Mouse (Mus musculus): Measurements from ENCODE around the gene Rrp1. TPM values are rescaled to one million over a fixed set of nuclear protein-coding genes. Genes with fewer than 3 reads are reported as not detected.

Rrp1 gene
- polyA plus RNA-seq, 2 experiments from 2014 or later, result 92.2 to 124 TPM

Other genes with a start within 250 kb of the Rrp1 start
- 10 to 100 TPM; 18.9 to 63.4 TPM for gene D10Jhu81e, start 243.3 kb downstream of the Rrp1 start, polyA plus RNA-seq (2017; shearing (Covaris generic))
- 10 to 100 TPM; 10.6 to 10.7 TPM for gene Pwp2, start 227.9 kb downstream of the Rrp1 start, polyA plus RNA-seq (2017; shearing (Covaris generic))
- 10 to 100 TPM in 1 of 2 experiments, 1 to 10 TPM in 1; 5.1 to 11.0 TPM for gene Trappc10, start 168.4 kb downstream of the Rrp1 start, polyA plus RNA-seq (2017; shearing (Covaris generic))
- gene Agpat3, start 60.6 kb downstream of the Rrp1 start, polyA plus RNA-seq (2017; shearing (Covaris generic)), result 100 to 1,000 TPM in 1 of 2 experiments, 10 to 100 TPM in 1; 88.9 to 102 TPM
- 100 to 1,000 TPM; 166 to 179 TPM for gene Cstb, start 12.6 kb upstream of the Rrp1 start, polyA plus RNA-seq (2017; shearing (Covaris generic))
- gene Pdxk, start 51.9 kb upstream of the Rrp1 start, polyA plus RNA-seq (2017; shearing (Covaris generic)), result 1 to 10 TPM; 5.7 to 8.5 TPM
- gene Olfr1358, start 104.4 kb upstream of the Rrp1 start, polyA plus RNA-seq (2017; shearing (Covaris generic)), result not detected
- gene Ilvbl, start 161.3 kb upstream of the Rrp1 start, polyA plus RNA-seq (2017; shearing (Covaris generic)), result 10 to 100 TPM; 62.9 to 71.6 TPM
- 1 to 10 TPM in 1 of 2 experiments, under 1 TPM in 1; 0.46 to 1.1 TPM for gene Syde1, start 178.9 kb upstream of the Rrp1 start, polyA plus RNA-seq (2017; shearing (Covaris generic))
- not detected for gene Olfr1357, start 205.0 kb upstream of the Rrp1 start, polyA plus RNA-seq (2017; shearing (Covaris generic))

Measured in activated CD4-positive, CD25-positive, alpha-beta regulatory T cell, adult 4 months (primary cell).